Comparison of ENCODE assay signal across 19 mouse cellular contexts in the genomic region with DNA sequence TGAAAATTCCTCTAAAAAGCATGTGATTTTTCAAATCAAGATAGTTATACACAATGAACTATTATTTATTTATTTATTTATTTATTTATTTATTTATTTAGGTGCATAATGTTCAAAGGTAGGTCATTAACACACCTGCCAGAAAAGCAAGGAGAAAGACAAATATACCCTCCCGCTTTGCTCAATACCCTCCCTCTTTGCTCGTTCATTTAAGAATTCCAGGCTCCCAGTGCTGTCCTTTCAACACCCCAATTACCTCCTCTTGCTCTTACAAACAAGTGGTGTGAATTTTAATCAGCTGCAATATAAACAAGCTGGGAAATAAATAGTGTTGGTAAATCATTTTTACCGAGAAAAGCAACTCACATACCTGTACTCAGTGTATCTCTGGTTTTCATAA.
DNase-seq lines count a peak whose midpoint lies in the region; ATAC-seq and TF ChIP-seq lines count a peak whose summit lies in the region.
"Had no signal": no experiment of that assay in that cellular context is flagged by ENCODE, and none has a peak within 500 bp of the region (broad histone marks: within the 10 kb centered on the region; RNA-seq: fewer than 3 reads in every experiment).

No protein-coding gene starts in this region.

- no peak overlapping the region for H3K27ac ChIP-seq in forebrain, embryonic 13.5 days
- H3K27ac ChIP-seq in forebrain, postnatal 0 days (ENCODE audit: low read depth, low read length), result no peak overlapping the region
- no peak overlapping the region for H3K27ac ChIP-seq in heart, embryonic 15.5 days
- H3K27ac ChIP-seq in limb, embryonic 11.5 days (replicated peaks; ENCODE audit: low read depth, low read length), result no peak overlapping the region
- H3K27ac ChIP-seq in limb, embryonic 10.5 days, result no peak overlapping the region
- H3K27ac ChIP-seq: embryonic facial prominence, embryonic 12.5 days; liver, embryonic 15.5 days had no signal

- ATAC-seq in forebrain, embryonic 13.5 days, result 0 out of 2 replicates have a peak, but pooled peaks have one; percentile 24
- ATAC-seq in forebrain, postnatal 0 days, result no peak
- no peak for ATAC-seq in heart, embryonic 15.5 days (replicated peaks; ENCODE audit: insufficient number of reproducible peaks, insufficient read depth, low FRiP score, low read depth)
- peak; percentile 35; the same call in 1 of the 2 replicates for ATAC-seq in limb, embryonic 11.5 days (ENCODE audit: insufficient number of reproducible peaks, low FRiP score, low TSS enrichment, low read depth)
- ATAC-seq: activated CD4-positive, CD25-positive, alpha-beta regulatory T cell, adult 4 months; forebrain, embryonic 16.5 days; lung, postnatal 0 days had no signal

- WGBS in forebrain, embryonic 13.5 days, result 46% methylated on average over 3 of the region's 3 CpGs
- 38% methylated on average over 3 of the region's 3 CpGs for WGBS in forebrain, postnatal 0 days
- 21% methylated on average over 3 of the region's 3 CpGs for WGBS in heart, embryonic 15.5 days
- 41% methylated on average over 3 of the region's 3 CpGs for WGBS in limb, embryonic 11.5 days
- WGBS in limb, embryonic 10.5 days, result 57% methylated on average over 3 of the region's 3 CpGs

- no peaks in the 10 kb centered on the region for H3K27me3 ChIP-seq in forebrain, embryonic 13.5 days
- H3K27me3 ChIP-seq in forebrain, postnatal 0 days (ENCODE audit: insufficient read depth, low read length), result no peaks in the 10 kb centered on the region
- no peaks in the 10 kb centered on the region for H3K27me3 ChIP-seq in heart, embryonic 15.5 days
- H3K27me3 ChIP-seq in limb, embryonic 11.5 days (ENCODE audit: control insufficient read depth, insufficient read depth, low read length), result no peaks in the 10 kb centered on the region
- no peaks in the 10 kb centered on the region for H3K27me3 ChIP-seq in limb, embryonic 10.5 days (ENCODE audit: low read depth, poor library complexity, severe bottlenecking)
- H3K27me3 ChIP-seq: embryonic facial prominence, embryonic 12.5 days; liver, embryonic 15.5 days had no signal

- no peak for DNase-seq in forebrain, postnatal 0 days
- no peak for DNase-seq in heart, adult 8-10 months (ENCODE audit: low spot score)
- no peak for DNase-seq in limb, embryonic 11.5 days (ENCODE audit: low spot score)
- no peak for DNase-seq in limb, embryonic 10.5 days (ENCODE audit: low spot score)
- DNase-seq in brain, adult 2 months (ENCODE audit: low read depth, low spot score), result peak; percentile 2
- no peak for DNase-seq in yolk sac, embryonic 10.5 days (ENCODE audit: low spot score)
- DNase-seq: adrenal gland, postnatal 10 days; cerebellum, adult 11 months; cerebellum, postnatal 10 days; kidney, postnatal 36 days had no signal

- no peak overlapping the region for H3K9ac ChIP-seq in forebrain, embryonic 13.5 days
- no peak overlapping the region for H3K9ac ChIP-seq in forebrain, postnatal 0 days
- no peak overlapping the region for H3K9ac ChIP-seq in heart, embryonic 15.5 days
- no peak overlapping the region for H3K9ac ChIP-seq in limb, embryonic 11.5 days (ENCODE audit: low read length)
- H3K9ac ChIP-seq: embryonic facial prominence, embryonic 12.5 days; liver, embryonic 15.5 days had no signal

- no peak for TF ChIP-seq CTCF in forebrain, postnatal 0 days (IDR thresholded peaks at IDR 0.05; ENCODE audit: low read depth)

- H3K36me3 ChIP-seq in forebrain, embryonic 13.5 days (ENCODE audit: poor library complexity, severe bottlenecking), result no peaks in the 10 kb centered on the region
- no peaks in the 10 kb centered on the region for H3K36me3 ChIP-seq in forebrain, postnatal 0 days (ENCODE audit: insufficient read depth)
- no peaks in the 10 kb centered on the region for H3K36me3 ChIP-seq in heart, embryonic 15.5 days
- H3K36me3 ChIP-seq in limb, embryonic 11.5 days (ENCODE audit: control insufficient read depth, insufficient read depth, low read length), result no peaks in the 10 kb centered on the region
- H3K36me3 ChIP-seq in limb, embryonic 10.5 days, result no peaks in the 10 kb centered on the region
- H3K36me3 ChIP-seq: embryonic facial prominence, embryonic 12.5 days; G1E; liver, embryonic 15.5 days had no signal

- H3K4me1 ChIP-seq in forebrain, embryonic 13.5 days, result peaks cover 4% of the 10 kb centered on the region; the same call in 1 of the 2 replicates
- no peaks in the 10 kb centered on the region for H3K4me1 ChIP-seq in forebrain, postnatal 0 days (ENCODE audit: insufficient read depth)
- peaks cover 8% of the 10 kb centered on the region for H3K4me1 ChIP-seq in heart, embryonic 15.5 days (replicated peaks)
- no peaks in the 10 kb centered on the region for H3K4me1 ChIP-seq in limb, embryonic 11.5 days (ENCODE audit: control insufficient read depth, insufficient read depth, low read length)
- H3K4me1 ChIP-seq in limb, embryonic 10.5 days, result no peaks in the 10 kb centered on the region
- H3K4me1 ChIP-seq: embryonic facial prominence, embryonic 12.5 days; liver, embryonic 15.5 days had no signal

- H3K4me2 ChIP-seq in forebrain, embryonic 13.5 days, result no peak overlapping the region
- no peak overlapping the region for H3K4me2 ChIP-seq in forebrain, postnatal 0 days (ENCODE audit: low read depth)
- H3K4me2 ChIP-seq in heart, embryonic 15.5 days, result peak overlapping the region; percentile 53
- no peak overlapping the region for H3K4me2 ChIP-seq in limb, embryonic 11.5 days (ENCODE audit: low read depth, severe bottlenecking)
- H3K4me2 ChIP-seq: embryonic facial prominence, embryonic 12.5 days; liver, embryonic 15.5 days had no signal

- no peak overlapping the region for H3K4me3 ChIP-seq in forebrain, embryonic 13.5 days
- H3K4me3 ChIP-seq in forebrain, postnatal 0 days (ENCODE audit: low read depth, low read length), result no peak overlapping the region
- 0 out of 2 replicates have a peak overlapping the region, but pooled peaks have one; percentile 22 for H3K4me3 ChIP-seq in heart, embryonic 15.5 days
- no peak overlapping the region for H3K4me3 ChIP-seq in limb, embryonic 11.5 days (ENCODE audit: low read depth, low read length)
- H3K4me3 ChIP-seq in limb, embryonic 10.5 days, result no peak overlapping the region
- H3K4me3 ChIP-seq: embryonic facial prominence, embryonic 12.5 days; erythroblast, embryonic 14.5 days; liver, embryonic 15.5 days had no signal

- H3K9me3 ChIP-seq in forebrain, embryonic 13.5 days (replicated peaks), result no peaks in the 10 kb centered on the region
- H3K9me3 ChIP-seq in forebrain, postnatal 0 days (ENCODE audit: low read length), result no peaks in the 10 kb centered on the region
- H3K9me3 ChIP-seq in heart, embryonic 15.5 days (replicated peaks), result no peaks in the 10 kb centered on the region
- H3K9me3 ChIP-seq in limb, embryonic 11.5 days (ENCODE audit: control insufficient read depth, low read length), result no peaks in the 10 kb centered on the region
- H3K9me3 ChIP-seq in limb, embryonic 10.5 days (replicated peaks), result no peaks in the 10 kb centered on the region
- H3K9me3 ChIP-seq: embryonic facial prominence, embryonic 12.5 days; G1E; liver, embryonic 15.5 days had no signal

Comparison
In these comparisons a context has a peak if more than half of its experiments do, and no peak if none do; other contexts are left out.
1. ATAC-seq: peak in forebrain, embryonic 13.5 days (single experiment) and limb, embryonic 11.5 days (single experiment); none in forebrain, postnatal 0 days (single experiment) and heart, embryonic 15.5 days (single experiment).